Mouse (Mus musculus) forebrain, embryonic 16.5 days (tissue): ENCODE measurements around the gene Itch. TPM values are rescaled to one million over a fixed set of nuclear protein-coding genes. Genes with fewer than 3 reads are reported as not detected.
"Not testable (repeated sequence)": the region's sequence is repeated elsewhere in the genome, so short reads cannot be mapped to it uniquely, and the experiment has no call there.

Experiments used
- ATAC-seq: fragments of 200-750 bp; cut with Nextera tagmentation; 2 replicates; pipeline ENCODE4 v1.8.0; 2017; ENCODE audit warnings: mild to moderate bottlenecking, moderate library complexity
- H3K27ac ChIP-seq: fragments of 300-500 bp; sonication (generic); 2 replicates; pipeline ENCODE4 v1.5.1; 2014; ENCODE audit warnings: low read length, control low read depth
- H3K27me3 ChIP-seq: fragments of 300-500 bp; sonication (generic); replicated peaks from 2 replicates; pipeline ENCODE4 v1.6.1; 2014; ENCODE audit warnings: low read length; ENCODE audit not compliant: control insufficient read depth, insufficient read depth
- H3K36me3 ChIP-seq: fragments of 300-500 bp; sonication (generic); 2 replicates; pipeline ENCODE4 v1.6.1; 2014; ENCODE audit not compliant: control insufficient read depth, insufficient read depth
- H3K4me1 ChIP-seq: fragments of 300-500 bp; sonication (generic); replicated peaks from 2 replicates; pipeline ENCODE4 v1.6.1; 2014; ENCODE audit warnings: low read length; ENCODE audit not compliant: control insufficient read depth, insufficient read depth
- H3K4me2 ChIP-seq: fragments of 300-500 bp; sonication (generic); 2 replicates; pipeline ENCODE4 v1.6.1; 2014; ENCODE audit warnings: mild to moderate bottlenecking, low read length, control low read depth
- H3K4me3 ChIP-seq: fragments of 300-500 bp; sonication (generic); replicated peaks from 2 replicates; pipeline ENCODE4 v1.5.1; 2014; ENCODE audit warnings: mild to moderate bottlenecking, low read length, control low read depth
- H3K9ac ChIP-seq: fragments of 300-500 bp; sonication (generic); replicated peaks from 2 replicates; pipeline ENCODE4 v1.6.1; 2014; ENCODE audit warnings: low read depth, low read length, control low read depth
- H3K9me3 ChIP-seq: fragments of 300-500 bp; sonication (generic); 2 replicates; pipeline ENCODE4 v1.6.1; 2016; ENCODE audit warnings: low read length; ENCODE audit not compliant: control insufficient read depth
- WGBS: fragments of 180-500 bp; shearing (Covaris S2); extraction: QIAGEN DNeasy Blood & Tissue Kit; methylation state at CpG from one replicate; pipeline ENCODE4 v1.1.7; 2014; 5-methylcytosine and 5-hydroxymethylcytosine counted together
- polyA plus RNA-seq: library from polyadenylated mRNA; unstranded; fragments of >200 nt; fragmentation: Nextera tagmentation; extraction: Ambion mirVana; gene quantifications from 2 replicates; pipeline ENCODE4 v1.2.1, GENCODE M21; 2015

Itch gene
- polyA plus RNA-seq, 1 experiment from 2014 or later: 53.1 TPM

- H3K27me3 ChIP-seq: no peaks in the 10 kb centered on the region
- peaks cover 9% of the 10 kb centered on the region for H3K4me1 ChIP-seq
- H3K4me2 ChIP-seq: no peak overlapping the region
- no peaks in the 10 kb centered on the region for H3K9me3 ChIP-seq
- H3K36me3 ChIP-seq: peaks cover 47% of the 10 kb centered on the region
- H3K9ac ChIP-seq: no peak overlapping the region
- no peak for ATAC-seq
- H3K4me3 ChIP-seq: no peak overlapping the region
- 79% methylated on average over 5 of the region's 5 CpGs for WGBS
- H3K27ac ChIP-seq: no peak overlapping the region
These were observed 7.7 kb downstream of the Itch start for GRCm38 (mm10) chr2:155140986-155141385.

GRCm38 (mm10) chr2:155142025-155142555 is 8.8 kb downstream of the Itch start:
- Histone ChIP-seq H3K27ac (no peak overlapping the region), H3K9ac (no peak overlapping the region), H3K4me3 (no peak overlapping the region), H3K9me3 (0 out of 2 replicates have a peak, but pooled peaks cover 5% of the 10 kb centered on the region), H3K36me3 (peaks cover 55% of the 10 kb centered on the region), H3K4me1 (no peaks in the 10 kb centered on the region), H3K4me2 (no peak overlapping the region), H3K27me3 (no peaks in the 10 kb centered on the region)
- ATAC-seq: no peak

GRCm38 (mm10) chr2:155149296-155149695 is 16.0 kb downstream of the Itch start:
- peaks cover 28% of the 10 kb centered on the region for H3K36me3 ChIP-seq
- H3K27me3 ChIP-seq, H3K4me1 ChIP-seq, H3K4me2 ChIP-seq, H3K9me3 ChIP-seq, H3K27ac ChIP-seq, H3K4me3 ChIP-seq, H3K9ac ChIP-seq, ATAC-seq: not testable (repeated sequence)

- Histone ChIP-seq H3K9ac (no peak overlapping the region), H3K27ac (no peak overlapping the region), H3K4me1 (no peaks in the 10 kb centered on the region), H3K4me2 (no peak overlapping the region), H3K9me3 (no peaks in the 10 kb centered on the region), H3K27me3 (no peaks in the 10 kb centered on the region), H3K36me3 (peaks cover 20% of the 10 kb centered on the region), H3K4me3 (no peak overlapping the region)
- no peak for ATAC-seq
- WGBS: 71% methylated on average over 2 of the region's 2 CpGs
These were observed 74.1 kb downstream of the Itch start for GRCm38 (mm10) chr2:155207419-155207818.

GRCm38 (mm10) chr2:155223145-155223544 is 89.8 kb downstream of the Itch start:
- H3K9me3 ChIP-seq: no peaks in the 10 kb centered on the region
- peaks cover 41% of the 10 kb centered on the region for H3K36me3 ChIP-seq
- no peak overlapping the region for H3K9ac ChIP-seq
- ATAC-seq: no peak
- H3K4me2 ChIP-seq: no peak overlapping the region
- no peaks in the 10 kb centered on the region for H3K4me1 ChIP-seq
- WGBS: 86% methylated on average over 2 of the region's 2 CpGs
- no peak overlapping the region for H3K4me3 ChIP-seq
- H3K27ac ChIP-seq: no peak overlapping the region
- no peaks in the 10 kb centered on the region for H3K27me3 ChIP-seq

GRCm38 (mm10) chr2:155224721-155225120 is 91.4 kb downstream of the Itch start:
- Histone ChIP-seq H3K4me3 (no peak overlapping the region), H3K4me1 (no peaks in the 10 kb centered on the region), H3K4me2 (no peak overlapping the region), H3K36me3 (peaks cover 31% of the 10 kb centered on the region), H3K9me3 (no peaks in the 10 kb centered on the region), H3K27ac (no peak overlapping the region), H3K9ac (no peak overlapping the region), H3K27me3 (no peaks in the 10 kb centered on the region)
- WGBS: 95% methylated on average over 7 of the region's 7 CpGs
- no peak for ATAC-seq

GRCm38 (mm10) chr2:155235746-155236361 is 102.5 kb downstream of the Itch start:
- no peaks in the 10 kb centered on the region for H3K9me3 ChIP-seq
- no peaks in the 10 kb centered on the region for H3K27me3 ChIP-seq
- peak overlapping the region; percentile 71 for H3K4me3 ChIP-seq
- peak overlapping the region; percentile 72 for H3K9ac ChIP-seq
- peaks cover 24% of the 10 kb centered on the region for H3K4me1 ChIP-seq
- peak overlapping the region; percentile 82 for H3K4me2 ChIP-seq
- peak; percentile 90 for ATAC-seq
- WGBS: 2% methylated on average over 13 of the region's 13 CpGs
- H3K27ac ChIP-seq: peak overlapping the region; percentile 94
- H3K36me3 ChIP-seq: no peaks in the 10 kb centered on the region

- H3K27me3 ChIP-seq: no peaks in the 10 kb centered on the region
- H3K4me1 ChIP-seq: peaks cover 24% of the 10 kb centered on the region
- peak; percentile 100 for ATAC-seq
- no peaks in the 10 kb centered on the region for H3K9me3 ChIP-seq
- H3K9ac ChIP-seq: peak within 1 kb of the TSS; percentile 89
- H3K27ac ChIP-seq: peak within 1 kb of the TSS; percentile 94
- WGBS: under 1% methylated on average over 50 of the region's 50 CpGs
- H3K36me3 ChIP-seq: no peaks in the 10 kb centered on the region
- peak within 1 kb of the TSS; percentile 71 for H3K4me3 ChIP-seq
- peak within 1 kb of the TSS; percentile 92 for H3K4me2 ChIP-seq
These were observed 103.2 kb downstream of the Itch start, which contains the start of gene Dynlrb1 for GRCm38 (mm10) chr2:155236362-155236992. Gene Dynlrb1 (plus strand): TSS chr2:155236533.

GRCm38 (mm10) chr2:155237276-155237675 is 104.0 kb downstream of the Itch start:
- 15% methylated on average over 4 of the region's 4 CpGs for WGBS
- Histone ChIP-seq H3K4me2 (peak overlapping the region; percentile 92), H3K27me3 (no peaks in the 10 kb centered on the region), H3K4me1 (peaks cover 24% of the 10 kb centered on the region), H3K9ac (peak overlapping the region; percentile 89), H3K36me3 (no peaks in the 10 kb centered on the region), H3K27ac (no peak overlapping the region), H3K9me3 (no peaks in the 10 kb centered on the region), H3K4me3 (peak overlapping the region; percentile 71)
- ATAC-seq: no peak
